Mouse (Mus musculus) stomach, embryonic 14.5 days (tissue): ENCODE measurements around the gene Aspscr1. TPM values are rescaled to one million over a fixed set of nuclear protein-coding genes. Genes with fewer than 3 reads are reported as not detected.
"Not testable (repeated sequence)": the region's sequence is repeated elsewhere in the genome, so short reads cannot be mapped to it uniquely, and the experiment has no call there.

Experiments used
- ATAC-seq: fragments of 200-750 bp; cut with Nextera tagmentation; 2 replicates; pipeline ENCODE4 v1.8.0; 2017; ENCODE audit warnings: low read depth, moderate TSS enrichment; ENCODE audit not compliant: insufficient number of reproducible peaks, insufficient read depth, low FRiP score
- H3K27ac ChIP-seq: fragments of 300-500 bp; sonication (generic); 2 replicates; pipeline ENCODE4 v1.5.1; 2014; ENCODE audit warnings: mild to moderate bottlenecking, low read length, moderate library complexity, mixed read lengths
- H3K27me3 ChIP-seq: fragments of 300-500 bp; sonication (generic); 2 replicates; pipeline ENCODE4 v1.6.1; 2014; ENCODE audit warnings: low read length, control low read depth, mixed read lengths; ENCODE audit not compliant: control insufficient read depth, insufficient read depth
- H3K36me3 ChIP-seq: fragments of 300-500 bp; sonication (generic); 2 replicates; pipeline ENCODE4 v1.6.1; 2014; ENCODE audit warnings: mild to moderate bottlenecking, control low read depth, low read length, moderate library complexity, mixed read lengths; ENCODE audit not compliant: control insufficient read depth, insufficient read depth
- H3K4me1 ChIP-seq: fragments of 300-500 bp; sonication (generic); 2 replicates; pipeline ENCODE4 v1.6.1; 2014; ENCODE audit warnings: low read length, control low read depth, mixed read lengths; ENCODE audit not compliant: control insufficient read depth, insufficient read depth
- H3K4me2 ChIP-seq: fragments of 300-500 bp; sonication (generic); replicated peaks from 2 replicates; pipeline ENCODE4 v1.6.1; 2014; ENCODE audit warnings: low read depth, low read length, control low read depth
- H3K4me3 ChIP-seq: fragments of 300-500 bp; sonication (generic); 2 replicates; pipeline ENCODE4 v1.5.1; 2014; ENCODE audit warnings: low read depth, low read length, control low read depth
- H3K9ac ChIP-seq: fragments of 300-500 bp; sonication (generic); replicated peaks from 2 replicates; pipeline ENCODE4 v1.6.1; 2014; ENCODE audit warnings: low read depth, mild to moderate bottlenecking, control low read depth, low read length, moderate library complexity, mixed read lengths
- H3K9me3 ChIP-seq: fragments of 300-500 bp; sonication (generic); 2 replicates; pipeline ENCODE4 v1.6.1; 2016; ENCODE audit warnings: low read depth, low read length, control low read depth; ENCODE audit not compliant: control insufficient read depth
- WGBS: fragments of 180-500 bp; shearing (Covaris S2); extraction: QIAGEN DNeasy Blood & Tissue Kit; methylation state at CpG from one replicate; pipeline ENCODE4 v1.1.7; 2014; 5-methylcytosine and 5-hydroxymethylcytosine counted together
- polyA plus RNA-seq: library from polyadenylated mRNA; unstranded; fragments of >200 nt; fragmentation: Nextera tagmentation; extraction: Ambion mirVana; gene quantifications from 2 replicates; pipeline ENCODE4 v1.2.1, GENCODE M21; 2014

Gene Aspscr1
- polyA plus RNA-seq, 1 experiment from 2014 or later: 115 TPM

- H3K36me3 ChIP-seq: no peaks in the 10 kb centered on the region
- no peak overlapping the region for H3K4me2 ChIP-seq
- no peaks in the 10 kb centered on the region for H3K27me3 ChIP-seq
- H3K9me3 ChIP-seq: no peaks in the 10 kb centered on the region
- 60% methylated on average over 12 of the region's 12 CpGs for WGBS
- H3K4me3 ChIP-seq: no peak overlapping the region
- ATAC-seq: no peak
- no peak overlapping the region for H3K27ac ChIP-seq
- no peak overlapping the region for H3K9ac ChIP-seq
- no peaks in the 10 kb centered on the region; the same call in 1 of the 2 replicates for H3K4me1 ChIP-seq
Measured at GRCm38 (mm10) chr11:120727564-120727963, 54.8 kb downstream of the Aspscr1 start.

GRCm38 (mm10) chr11:120728530-120729240 lies 55.9 kb downstream of the Aspscr1 start:
- Histone ChIP-seq H3K4me1 (no peaks in the 10 kb centered on the region; the same call in 1 of the 2 replicates), H3K9ac (no peak overlapping the region), H3K27me3 (no peaks in the 10 kb centered on the region), H3K27ac (no peak overlapping the region), H3K4me2 (peak overlapping the region; percentile 27; the same call in 1 of the 2 replicates), H3K36me3 (no peaks in the 10 kb centered on the region), H3K9me3 (no peaks in the 10 kb centered on the region), H3K4me3 (no peak overlapping the region)
- ATAC-seq: no peak
- WGBS: 66% methylated on average over 11 of the region's 11 CpGs

- not testable (repeated sequence) for H3K27me3 ChIP-seq, H3K27ac ChIP-seq, H3K4me3 ChIP-seq, H3K36me3 ChIP-seq, H3K4me1 ChIP-seq, H3K9ac ChIP-seq, H3K9me3 ChIP-seq
- 2% methylated on average over 18 of the region's 21 CpGs for WGBS
- peak; percentile 43; the same call in 1 of the 2 replicates for ATAC-seq
- peak overlapping the region; percentile 27 for H3K4me2 ChIP-seq
Measured at GRCm38 (mm10) chr11:120729432-120730050, 56.8 kb downstream of the Aspscr1 start.

GRCm38 (mm10) chr11:120730331-120730870 lies 57.6 kb downstream of the Aspscr1 start:
- Histone ChIP-seq H3K9ac (no peak overlapping the region), H3K4me3 (no peak overlapping the region), H3K27ac (no peak overlapping the region), H3K36me3 (no peaks in the 10 kb centered on the region), H3K27me3 (no peaks in the 10 kb centered on the region), H3K4me1 (no peaks in the 10 kb centered on the region; the same call in 1 of the 2 replicates), H3K9me3 (no peaks in the 10 kb centered on the region), H3K4me2 (no peak overlapping the region)
- ATAC-seq: no peak
- 85% methylated on average over 10 of the region's 10 CpGs for WGBS

GRCm38 (mm10) chr11:120731395-120731794 lies 58.6 kb downstream of the Aspscr1 start:
- Histone ChIP-seq H3K4me3 (no peak overlapping the region), H3K36me3 (no peaks in the 10 kb centered on the region), H3K9me3 (no peaks in the 10 kb centered on the region), H3K4me1 (no peaks in the 10 kb centered on the region; the same call in 1 of the 2 replicates), H3K4me2 (no peak overlapping the region), H3K27me3 (no peaks in the 10 kb centered on the region), H3K9ac (no peak overlapping the region), H3K27ac (no peak overlapping the region)
- WGBS: 92% methylated on average over 1 of the region's 1 CpGs
- ATAC-seq: no peak

GRCm38 (mm10) chr11:120731858-120732680 lies 59.3 kb downstream of the Aspscr1 start, which contains the start of gene Cbr2:
Cbr2 (minus strand) TSS chr11:120732114.
- no peak within 1 kb of the TSS for H3K27ac ChIP-seq
- no peaks in the 10 kb centered on the region for H3K4me1 ChIP-seq
- ATAC-seq: no peak
- no peaks in the 10 kb centered on the region for H3K27me3 ChIP-seq
- no peaks in the 10 kb centered on the region for H3K36me3 ChIP-seq
- H3K4me3 ChIP-seq: no peak within 1 kb of the TSS
- no peak within 1 kb of the TSS for H3K9ac ChIP-seq
- no peak within 1 kb of the TSS for H3K4me2 ChIP-seq
- H3K9me3 ChIP-seq: no peaks in the 10 kb centered on the region
- WGBS: 71% methylated on average over 12 of the region's 12 CpGs

GRCm38 (mm10) chr11:120733521-120733920 lies 60.7 kb downstream of the Aspscr1 start:
- H3K4me1 ChIP-seq: no peaks in the 10 kb centered on the region
- no peak overlapping the region for H3K9ac ChIP-seq
- ATAC-seq: no peak
- H3K27ac ChIP-seq: no peak overlapping the region
- H3K9me3 ChIP-seq: no peaks in the 10 kb centered on the region
- no peaks in the 10 kb centered on the region for H3K36me3 ChIP-seq
- 49% methylated on average over 6 of the region's 6 CpGs for WGBS
- H3K4me2 ChIP-seq: no peak overlapping the region
- no peak overlapping the region for H3K4me3 ChIP-seq
- H3K27me3 ChIP-seq: no peaks in the 10 kb centered on the region

- no peak overlapping the region for H3K9ac ChIP-seq
- no peak overlapping the region for H3K4me2 ChIP-seq
- ATAC-seq: no peak
- H3K27me3 ChIP-seq: no peaks in the 10 kb centered on the region
- H3K36me3 ChIP-seq: no peaks in the 10 kb centered on the region
- no peak overlapping the region for H3K27ac ChIP-seq
- 64% methylated on average over 6 of the region's 6 CpGs for WGBS
- no peaks in the 10 kb centered on the region for H3K9me3 ChIP-seq
- no peaks in the 10 kb centered on the region for H3K4me1 ChIP-seq
- no peak overlapping the region for H3K4me3 ChIP-seq
Measured at GRCm38 (mm10) chr11:120736424-120736823, 63.7 kb downstream of the Aspscr1 start.
